Mouse (Mus musculus) limb, embryonic 12.5 days (tissue): ENCODE measurements around the gene Slit3. TPM values are rescaled to one million over a fixed set of nuclear protein-coding genes. Genes with fewer than 3 reads are reported as not detected.

Source experiments
- ATAC-seq: fragments of 200-750 bp; cut with Nextera tagmentation; 2 replicates; pipeline ENCODE4 v1.8.0; 2017; ENCODE audit warnings: low read depth, moderate TSS enrichment; ENCODE audit not compliant: insufficient number of reproducible peaks, insufficient read depth, low FRiP score, low TSS enrichment
- H3K27ac ChIP-seq: fragments of 300-500 bp; sonication (generic); 2 replicates; pipeline ENCODE4 v1.5.1; 2016; ENCODE audit warnings: mild to moderate bottlenecking, moderate library complexity
- H3K27me3 ChIP-seq: fragments of 300-500 bp; sonication (generic); 2 replicates; pipeline ENCODE4 v1.6.1; 2016; ENCODE audit warnings: mild to moderate bottlenecking, moderate library complexity
- H3K36me3 ChIP-seq: fragments of 300-500 bp; sonication (generic); 2 replicates; pipeline ENCODE4 v1.6.1; 2016; ENCODE audit warnings: mild to moderate bottlenecking, moderate library complexity
- H3K4me1 ChIP-seq: fragments of 300-500 bp; sonication (generic); replicated peaks from 2 replicates; pipeline ENCODE4 v1.6.1; 2016
- H3K4me2 ChIP-seq: fragments of 300-500 bp; sonication (generic); 2 replicates; pipeline ENCODE4 v1.6.1; 2016; ENCODE audit warnings: mild to moderate bottlenecking, moderate library complexity
- H3K4me3 ChIP-seq: fragments of 300-500 bp; sonication (generic); replicated peaks from 2 replicates; pipeline ENCODE4 v1.5.1; 2016; ENCODE audit warnings: mild to moderate bottlenecking
- H3K9ac ChIP-seq: fragments of 300-500 bp; sonication (generic); replicated peaks from 2 replicates; pipeline ENCODE4 v1.6.1; 2016; ENCODE audit warnings: mild to moderate bottlenecking, moderate library complexity
- H3K9me3 ChIP-seq: fragments of 300-500 bp; sonication (generic); 2 replicates; pipeline ENCODE4 v1.6.1; 2016; ENCODE audit warnings: mild to moderate bottlenecking, moderate library complexity
- WGBS: fragments of 180-500 bp; shearing (Covaris S2); methylation state at CpG from one replicate; pipeline ENCODE4 v1.1.7; 2016; 5-methylcytosine and 5-hydroxymethylcytosine counted together
- polyA plus RNA-seq: library from polyadenylated mRNA; unstranded; fragments of >200 nt; fragmentation: Nextera tagmentation; extraction: Ambion mirVana; gene quantifications from 2 replicates; pipeline ENCODE4 v1.2.1, GENCODE M21; 2016

Gene Slit3
- polyA plus RNA-seq, 1 experiment from 2014 or later, result 29.7 TPM

GRCm38 (mm10) chr11:35124489-35125107 is 3.6 kb downstream of the Slit3 start:
- H3K27me3 ChIP-seq, result peaks cover 5% of the 10 kb centered on the region; the same call in 1 of the 2 replicates
- H3K36me3 ChIP-seq, result 0 out of 2 replicates have a peak, but pooled peaks cover 3% of the 10 kb centered on the region
- ATAC-seq, result no peak
- H3K4me2 ChIP-seq, result peak overlapping the region; percentile 87
- 30% methylated on average over 17 of the region's 17 CpGs for whole genome bisulfite sequencing
- H3K9ac ChIP-seq, result no peak overlapping the region
- H3K4me3 ChIP-seq, result peak overlapping the region; percentile 91; the same call in 1 of the 2 replicates
- no peaks in the 10 kb centered on the region for H3K9me3 ChIP-seq
- H3K27ac ChIP-seq, result peak overlapping the region; percentile 64
- peaks cover 66% of the 10 kb centered on the region for H3K4me1 ChIP-seq

DNA sequence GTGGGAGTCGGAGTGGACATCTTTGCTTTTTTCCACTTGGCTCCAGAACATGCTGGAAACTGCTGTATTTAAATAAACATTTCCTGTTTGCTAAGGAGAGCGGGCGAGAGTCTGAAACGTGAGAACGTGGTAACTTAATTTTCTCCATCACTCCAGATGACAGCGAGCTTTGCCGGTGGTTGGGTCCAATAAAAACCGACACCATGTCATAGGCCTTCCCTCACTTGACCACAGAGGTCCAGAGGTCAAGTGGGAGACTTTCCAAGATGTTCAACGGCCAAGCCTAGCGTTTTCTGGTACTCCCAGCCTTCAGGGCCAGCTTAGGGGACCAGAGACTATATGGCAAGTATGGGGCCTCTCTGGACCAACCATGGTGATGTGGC is 4.1 kb downstream of the Slit3 start:
- Histone ChIP-seq H3K4me3 (no peak overlapping the region; the same call in 1 of the 2 replicates), H3K27me3 (peaks cover 5% of the 10 kb centered on the region; the same call in 1 of the 2 replicates), H3K9ac (no peak overlapping the region), H3K36me3 (0 out of 2 replicates have a peak, but pooled peaks cover 3% of the 10 kb centered on the region), H3K27ac (peak overlapping the region; percentile 64), H3K9me3 (no peaks in the 10 kb centered on the region), H3K4me2 (peak overlapping the region; percentile 87), H3K4me1 (peaks cover 61% of the 10 kb centered on the region)
- 10% methylated on average over 10 of the region's 10 CpGs for WGBS
- ATAC-seq, result no peak

GRCm38 (mm10) chr11:35131740-35132139 is 10.7 kb downstream of the Slit3 start:
- ATAC-seq, result no peak
- Histone ChIP-seq H3K9ac (no peak overlapping the region), H3K4me1 (peaks cover 6% of the 10 kb centered on the region; the same call in 1 of the 2 replicates), H3K36me3 (0 out of 2 replicates have a peak, but pooled peaks cover 3% of the 10 kb centered on the region), H3K9me3 (no peaks in the 10 kb centered on the region), H3K27ac (no peak overlapping the region), H3K4me3 (no peak overlapping the region), H3K4me2 (no peak overlapping the region), H3K27me3 (no peaks in the 10 kb centered on the region)
- 79% methylated on average over 5 of the region's 5 CpGs for WGBS

DNA sequence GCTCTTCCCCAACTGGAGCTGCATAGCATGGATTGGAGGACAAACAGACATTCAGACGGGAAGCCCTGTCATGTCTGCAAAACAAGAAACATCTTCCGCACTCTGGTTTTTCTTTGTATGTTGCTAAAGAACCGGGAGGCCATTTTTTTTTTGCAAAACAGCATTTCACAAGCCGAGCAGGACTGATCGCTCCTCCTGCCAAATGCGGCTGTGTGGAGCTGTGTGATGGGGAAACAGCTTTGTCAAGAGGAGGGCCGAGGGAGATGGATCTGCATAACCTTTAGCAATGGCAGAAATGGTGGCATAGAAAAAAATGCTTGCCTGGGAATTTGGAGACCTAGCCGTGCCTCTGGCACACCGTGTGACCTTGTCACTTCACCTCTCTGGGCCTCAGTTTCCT is 15.6 kb downstream of the Slit3 start:
- no peaks in the 10 kb centered on the region for H3K9me3 ChIP-seq
- H3K9ac ChIP-seq, result no peak overlapping the region
- H3K27me3 ChIP-seq, result no peaks in the 10 kb centered on the region
- H3K27ac ChIP-seq, result no peak overlapping the region
- ATAC-seq, result no peak
- WGBS, result 94% methylated on average over 9 of the region's 9 CpGs
- H3K36me3 ChIP-seq, result no peaks in the 10 kb centered on the region
- no peak overlapping the region for H3K4me2 ChIP-seq
- peaks cover 22% of the 10 kb centered on the region for H3K4me1 ChIP-seq
- H3K4me3 ChIP-seq, result no peak overlapping the region

GRCm38 (mm10) chr11:35140092-35140491 is 19.1 kb downstream of the Slit3 start:
- Histone ChIP-seq H3K36me3 (no peaks in the 10 kb centered on the region), H3K27me3 (no peaks in the 10 kb centered on the region), H3K4me1 (peaks cover 48% of the 10 kb centered on the region), H3K4me3 (no peak overlapping the region), H3K9me3 (no peaks in the 10 kb centered on the region), H3K9ac (no peak overlapping the region), H3K27ac (no peak overlapping the region), H3K4me2 (no peak overlapping the region)
- ATAC-seq, result no peak
- WGBS, result 61% methylated on average over 6 of the region's 6 CpGs

DNA sequence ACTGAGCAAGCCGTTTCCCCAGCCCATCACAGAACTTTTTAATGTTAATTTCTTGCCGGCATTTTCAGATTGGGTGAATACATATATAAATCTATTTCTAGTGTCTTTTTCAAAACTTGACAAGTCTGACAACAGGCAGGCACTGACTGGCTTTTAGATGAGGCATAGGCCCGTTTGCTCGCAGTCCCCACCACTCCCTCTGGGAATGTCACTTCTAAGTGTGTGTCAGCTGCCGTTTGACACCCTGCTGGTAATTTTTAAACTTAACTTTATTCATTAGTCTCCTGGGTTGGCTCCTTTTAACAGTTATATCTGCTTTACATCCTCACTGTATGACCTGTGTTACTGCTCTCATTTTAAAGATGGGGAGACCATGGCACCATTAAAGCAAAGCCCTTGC is 21.2 kb downstream of the Slit3 start:
- H3K4me2 ChIP-seq, result no peak overlapping the region
- no peaks in the 10 kb centered on the region for H3K27me3 ChIP-seq
- no peaks in the 10 kb centered on the region for H3K36me3 ChIP-seq
- 62% methylated on average over 5 of the region's 5 CpGs for WGBS
- no peak overlapping the region for H3K4me3 ChIP-seq
- H3K4me1 ChIP-seq, result peaks cover 47% of the 10 kb centered on the region
- no peaks in the 10 kb centered on the region for H3K9me3 ChIP-seq
- no peak overlapping the region for H3K9ac ChIP-seq
- ATAC-seq, result no peak
- no peak overlapping the region for H3K27ac ChIP-seq

GRCm38 (mm10) chr11:35142698-35143360 is 21.8 kb downstream of the Slit3 start:
- Histone ChIP-seq H3K4me3 (no peak overlapping the region), H3K4me2 (no peak overlapping the region), H3K27me3 (no peaks in the 10 kb centered on the region), H3K9ac (no peak overlapping the region), H3K4me1 (peaks cover 45% of the 10 kb centered on the region), H3K27ac (no peak overlapping the region), H3K36me3 (no peaks in the 10 kb centered on the region), H3K9me3 (no peaks in the 10 kb centered on the region)
- ATAC-seq, result no peak
- WGBS, result 67% methylated on average over 7 of the region's 7 CpGs

DNA sequence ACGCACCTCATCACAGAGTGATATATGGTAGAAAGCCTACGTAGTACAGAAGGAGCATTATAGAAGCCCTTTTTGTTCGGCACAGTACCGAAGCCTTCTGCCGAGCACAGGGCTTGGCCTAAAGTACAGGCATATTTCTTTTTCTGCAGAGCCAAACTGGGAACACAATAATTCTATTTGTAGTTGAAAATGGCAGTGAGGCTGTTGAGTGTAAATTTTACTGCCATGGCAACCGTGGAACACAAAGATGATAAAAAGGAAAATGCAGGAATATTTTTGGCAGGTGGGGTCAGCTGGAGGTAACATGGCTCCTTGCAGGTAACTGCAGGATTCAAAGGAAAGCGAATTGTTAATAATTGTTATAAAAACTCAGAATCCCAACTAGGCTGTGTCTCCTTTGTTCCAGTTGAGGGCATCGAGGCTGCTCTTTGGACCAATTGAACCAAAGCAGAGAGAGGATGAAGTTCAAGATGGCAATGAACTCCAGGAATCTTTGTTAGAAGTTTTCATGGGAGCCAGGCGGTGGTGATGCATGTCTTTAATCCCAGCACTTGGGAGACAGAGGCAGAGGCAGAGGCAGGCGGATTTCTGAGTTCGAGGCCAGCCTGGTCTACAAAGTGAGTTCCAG is 26.9 kb downstream of the Slit3 start:
- Histone ChIP-seq H3K27me3 (no peaks in the 10 kb centered on the region), H3K4me2 (no peak overlapping the region), H3K4me1 (peaks cover 28% of the 10 kb centered on the region), H3K9ac (no peak overlapping the region), H3K9me3 (no peaks in the 10 kb centered on the region), H3K4me3 (no peak overlapping the region), H3K27ac (no peak overlapping the region), H3K36me3 (no peaks in the 10 kb centered on the region)
- WGBS, result 92% methylated on average over 11 of the region's 11 CpGs
- ATAC-seq, result no peak

- H3K9ac ChIP-seq, result no peak overlapping the region
- no peaks in the 10 kb centered on the region for H3K27me3 ChIP-seq
- peak; percentile 64; the same call in 1 of the 2 replicates for ATAC-seq
- no peak overlapping the region for H3K27ac ChIP-seq
- H3K9me3 ChIP-seq, result no peaks in the 10 kb centered on the region
- no peak overlapping the region for H3K4me3 ChIP-seq
- H3K4me1 ChIP-seq, result peaks cover 48% of the 10 kb centered on the region
- 42% methylated on average over 13 of the region's 13 CpGs for WGBS
- no peak overlapping the region for H3K4me2 ChIP-seq
- no peaks in the 10 kb centered on the region for H3K36me3 ChIP-seq
These were observed 30.5 kb downstream of the Slit3 start for GRCm38 (mm10) chr11:35151539-35151951.

GRCm38 (mm10) chr11:35152875-35153274 is 31.9 kb downstream of the Slit3 start:
- H3K27me3 ChIP-seq, result no peaks in the 10 kb centered on the region
- peaks cover 51% of the 10 kb centered on the region for H3K4me1 ChIP-seq
- H3K27ac ChIP-seq, result no peak overlapping the region
- H3K4me3 ChIP-seq, result no peak overlapping the region
- WGBS, result 61% methylated on average over 2 of the region's 2 CpGs
- H3K9ac ChIP-seq, result no peak overlapping the region
- H3K36me3 ChIP-seq, result no peaks in the 10 kb centered on the region
- no peaks in the 10 kb centered on the region for H3K9me3 ChIP-seq
- H3K4me2 ChIP-seq, result no peak overlapping the region
- no peak for ATAC-seq

GRCm38 (mm10) chr11:35154449-35154848 is 33.4 kb downstream of the Slit3 start:
- Histone ChIP-seq H3K9ac (no peak overlapping the region), H3K9me3 (no peaks in the 10 kb centered on the region), H3K36me3 (no peaks in the 10 kb centered on the region), H3K27ac (no peak overlapping the region), H3K4me2 (no peak overlapping the region), H3K4me1 (peaks cover 57% of the 10 kb centered on the region), H3K4me3 (no peak overlapping the region), H3K27me3 (no peaks in the 10 kb centered on the region)
- 58% methylated on average over 5 of the region's 5 CpGs for WGBS
- ATAC-seq, result no peak
